Mouse (Mus musculus) liver, embryonic 13.5 days (tissue): Measurements from ENCODE around the gene Hsd17b12. TPM values are rescaled to one million over a fixed set of nuclear protein-coding genes. Genes with fewer than 3 reads are reported as not detected.

Experiments used
- ATAC-seq: fragments of 200-750 bp; cut with Nextera tagmentation; 2 replicates; pipeline ENCODE4 v1.8.0; 2017; ENCODE audit warnings: low read depth, mild to moderate bottlenecking, moderate number of reproducible peaks, moderate library complexity
- DNase-seq: peaks from one replicate; pipeline ENCODE4 v3.0.0; 2022
- H3K27ac ChIP-seq: fragments of 300-500 bp; sonication (generic); 2 replicates; pipeline ENCODE4 v1.5.1; 2015; ENCODE audit warnings: moderate library complexity, mild to moderate bottlenecking, inconsistent platforms
- H3K27me3 ChIP-seq: fragments of 300-500 bp; sonication (generic); 2 replicates; pipeline ENCODE4 v1.6.1; 2015; ENCODE audit warnings: mild to moderate bottlenecking, inconsistent platforms
- H3K36me3 ChIP-seq: fragments of 300-500 bp; sonication (generic); 2 replicates; pipeline ENCODE4 v1.6.1; 2015; ENCODE audit warnings: mild to moderate bottlenecking, inconsistent platforms
- H3K4me1 ChIP-seq: fragments of 300-500 bp; sonication (generic); replicated peaks from 2 replicates; pipeline ENCODE4 v1.6.1; 2015; ENCODE audit warnings: inconsistent platforms
- H3K4me2 ChIP-seq: fragments of 300-500 bp; sonication (generic); 2 replicates; pipeline ENCODE4 v1.6.1; 2015; ENCODE audit warnings: inconsistent platforms, mild to moderate bottlenecking, moderate library complexity
- H3K4me3 ChIP-seq: fragments of 300-500 bp; sonication (generic); replicated peaks from 2 replicates; pipeline ENCODE4 v1.5.1; 2015; ENCODE audit warnings: mild to moderate bottlenecking, inconsistent platforms
- H3K9ac ChIP-seq: fragments of 300-500 bp; sonication (generic); 2 replicates; pipeline ENCODE4 v1.6.1; 2015; ENCODE audit warnings: mild to moderate bottlenecking, inconsistent platforms
- H3K9me3 ChIP-seq: fragments of 300-500 bp; sonication (generic); replicated peaks from 2 replicates; pipeline ENCODE4 v1.6.1; 2016; ENCODE audit warnings: inconsistent platforms
- WGBS: fragments of 180-500 bp; shearing (Covaris S2); methylation state at CpG from one replicate; pipeline ENCODE4 v1.1.7; 2015; ENCODE audit not compliant: insufficient replicate concordance; 5-methylcytosine and 5-hydroxymethylcytosine counted together
- microRNA-seq: library from miRNA; unstranded; fragments of <30 nt; microRNA quantifications from one replicate; pipeline ENCODE4, GENCODE M21; 2016
- polyA plus RNA-seq: library from polyadenylated mRNA; unstranded; fragments of >200 nt; fragmentation: Nextera tagmentation; extraction: Ambion mirVana; gene quantifications from 2 replicates; pipeline ENCODE4 v1.2.1, GENCODE M21; 2015

Hsd17b12 gene
- polyA plus RNA-seq, 1 experiment from 2014 or later, result 69.2 TPM

GRCm38 (mm10) chr2:94001411-94001810 is 156.4 kb downstream of the Hsd17b12 start:
- 83% methylated on average over 6 of the region's 6 CpGs for WGBS
- ATAC-seq (no peak), DNase-seq (no peak)
- Histone ChIP-seq H3K4me3 (no peak overlapping the region), H3K9ac (no peak overlapping the region), H3K27ac (no peak overlapping the region), H3K27me3 (no peaks in the 10 kb centered on the region), H3K9me3 (no peaks in the 10 kb centered on the region), H3K4me2 (no peak overlapping the region), H3K36me3 (peaks cover 72% of the 10 kb centered on the region), H3K4me1 (no peaks in the 10 kb centered on the region)

- Histone ChIP-seq H3K27ac (no peak within 1 kb of the TSS), H3K4me2 (no peak within 1 kb of the TSS), H3K9ac (no peak within 1 kb of the TSS), H3K4me3 (no peak within 1 kb of the TSS), H3K36me3 (peaks cover 81% of the 10 kb centered on the region), H3K9me3 (no peaks in the 10 kb centered on the region), H3K4me1 (no peaks in the 10 kb centered on the region), H3K27me3 (no peaks in the 10 kb centered on the region)
- DNase-seq (no peak), ATAC-seq (no peak)
- WGBS, result 86% methylated on average over 6 of the region's 6 CpGs
Measured at GRCm38 (mm10) chr2:93996254-93996653, 161.5 kb downstream of the Hsd17b12 start, which contains the start of gene Gm27027. Gene Gm27027 (minus strand): TSS chr2:93996354.

GRCm38 (mm10) chr2:93992810-93993209 is 165.0 kb downstream of the Hsd17b12 start:
- H3K27me3 ChIP-seq, result no peaks in the 10 kb centered on the region
- ATAC-seq, result no peak
- H3K4me3 ChIP-seq, result no peak overlapping the region
- no peaks in the 10 kb centered on the region for H3K4me1 ChIP-seq
- 63% methylated on average over 3 of the region's 3 CpGs for WGBS
- H3K9ac ChIP-seq, result no peak overlapping the region
- peaks cover 86% of the 10 kb centered on the region for H3K36me3 ChIP-seq
- H3K27ac ChIP-seq, result no peak overlapping the region
- H3K9me3 ChIP-seq, result no peaks in the 10 kb centered on the region
- DNase-seq, result no peak
- no peak overlapping the region for H3K4me2 ChIP-seq

- DNase-seq (no peak), ATAC-seq (no peak)
- H3K36me3 ChIP-seq, result peaks cover 86% of the 10 kb centered on the region
- no peak overlapping the region for H3K4me2 ChIP-seq
- no peak overlapping the region for H3K4me3 ChIP-seq
- WGBS, result 57% methylated on average over 5 of the region's 5 CpGs
- no peaks in the 10 kb centered on the region for H3K27me3 ChIP-seq
- H3K4me1 ChIP-seq, result no peaks in the 10 kb centered on the region
- H3K9me3 ChIP-seq, result no peaks in the 10 kb centered on the region
- no peak overlapping the region for H3K27ac ChIP-seq
- no peak overlapping the region for H3K9ac ChIP-seq
Measured at GRCm38 (mm10) chr2:93992259-93992658, 165.5 kb downstream of the Hsd17b12 start.

- H3K27ac ChIP-seq, result peak overlapping the region; percentile 37; the same call in 1 of the 2 replicates
- DNase-seq, result no peak
- peaks cover 90% of the 10 kb centered on the region for H3K36me3 ChIP-seq
- no peak overlapping the region for H3K4me3 ChIP-seq
- no peak overlapping the region for H3K4me2 ChIP-seq
- no peak overlapping the region for H3K9ac ChIP-seq
- no peaks in the 10 kb centered on the region for H3K9me3 ChIP-seq
- WGBS, result 62% methylated on average over 3 of the region's 3 CpGs
- no peak for ATAC-seq
- H3K27me3 ChIP-seq, result no peaks in the 10 kb centered on the region
- H3K4me1 ChIP-seq, result no peaks in the 10 kb centered on the region
Measured at GRCm38 (mm10) chr2:93991336-93991735, 166.4 kb downstream of the Hsd17b12 start.

- H3K27ac ChIP-seq, result no peak overlapping the region
- ATAC-seq (no peak), DNase-seq (no peak)
- H3K27me3 ChIP-seq, result no peaks in the 10 kb centered on the region
- no peaks in the 10 kb centered on the region; the same call in 1 of the 2 replicates for H3K4me1 ChIP-seq
- no peaks in the 10 kb centered on the region for H3K9me3 ChIP-seq
- H3K9ac ChIP-seq, result no peak overlapping the region
- 81% methylated on average over 2 of the region's 2 CpGs for WGBS
- H3K4me2 ChIP-seq, result no peak overlapping the region
- H3K36me3 ChIP-seq, result peaks cover 66% of the 10 kb centered on the region
- no peak overlapping the region for H3K4me3 ChIP-seq
Measured at GRCm38 (mm10) chr2:93988440-93988839, 169.3 kb downstream of the Hsd17b12 start.

Small RNA genes within 50 kb of the gene (microRNA-seq; reads per million reads assigned to microRNA genes)
- gene Gm23630, result not detected

Other genes starting within 250 kb of the Hsd17b12 start
- 1.7 and 2.2 TPM in 2 replicates for gene Gm13889, start 200.8 kb downstream of the Hsd17b12 start, polyA plus RNA-seq
- not detected in 2 replicates for gene Gm27027, start 161.6 kb downstream of the Hsd17b12 start, polyA plus RNA-seq
- 34.6 and 37.2 TPM in 2 replicates for gene Alkbh3, start 147.2 kb downstream of the Hsd17b12 start, polyA plus RNA-seq
- gene Ttc17, start 248.7 kb upstream of the Hsd17b12 start, polyA plus RNA-seq, result 5.5 and 6.1 TPM in 2 replicates